Mouse (Mus musculus): Measurements from ENCODE around the gene Tnip3. TPM values are rescaled to one million over a fixed set of nuclear protein-coding genes. Genes with fewer than 3 reads are reported as not detected.

Gene Tnip3
- polyA plus RNA-seq (2016; fragmentation: Nextera tagmentation; extraction: Ambion mirVana): not detected in 2 replicates

GRCm38 (mm10) chr6:65525192-65525591 is at the start of gene Tnip3:
Tnip3 (plus strand) TSS chr6:65525313.
- Histone ChIP-seq H3K4me1 (no peaks in the 10 kb centered on the region), H3K27ac (no peak within 1 kb of the TSS), H3K4me3 (no peak within 1 kb of the TSS), H3K9ac (no peak within 1 kb of the TSS), H3K27me3 (no peaks in the 10 kb centered on the region), H3K4me2 (replicated peaks) (no peak within 1 kb of the TSS), H3K9me3 (no peaks in the 10 kb centered on the region), H3K36me3 (no peaks in the 10 kb centered on the region)
- ATAC-seq (ENCODE audit: insufficient number of reproducible peaks, insufficient read depth, low FRiP score, low TSS enrichment): no peak
- WGBS: 84% methylated on average over 5 of the region's 5 CpGs

- H3K36me3 ChIP-seq: no peaks in the 10 kb centered on the region
- no peak overlapping the region for H3K4me3 ChIP-seq
- no peak overlapping the region for H3K27ac ChIP-seq
- no peak overlapping the region for H3K9ac ChIP-seq
- H3K4me1 ChIP-seq: no peaks in the 10 kb centered on the region
- ATAC-seq (ENCODE audit: insufficient number of reproducible peaks, insufficient read depth, low FRiP score, low TSS enrichment): no peak
- H3K4me2 ChIP-seq (replicated peaks): no peak overlapping the region
- no peaks in the 10 kb centered on the region for H3K27me3 ChIP-seq
- no peaks in the 10 kb centered on the region for H3K9me3 ChIP-seq
These were observed 26.3 kb upstream of the Tnip3 start for GRCm38 (mm10) chr6:65498786-65499185.

GRCm38 (mm10) chr6:65510051-65510669 is 15.0 kb upstream of the Tnip3 start:
- H3K27me3 ChIP-seq: no peaks in the 10 kb centered on the region
- H3K9me3 ChIP-seq: no peaks in the 10 kb centered on the region
- H3K4me3 ChIP-seq: no peak overlapping the region
- H3K9ac ChIP-seq: no peak overlapping the region
- H3K4me2 ChIP-seq (replicated peaks): no peak overlapping the region
- ATAC-seq (ENCODE audit: insufficient number of reproducible peaks, insufficient read depth, low FRiP score, low TSS enrichment): no peak
- no peaks in the 10 kb centered on the region for H3K4me1 ChIP-seq
- H3K36me3 ChIP-seq: no peaks in the 10 kb centered on the region
- WGBS: 53% methylated on average over 4 of the region's 4 CpGs
- no peak overlapping the region for H3K27ac ChIP-seq

DNA sequence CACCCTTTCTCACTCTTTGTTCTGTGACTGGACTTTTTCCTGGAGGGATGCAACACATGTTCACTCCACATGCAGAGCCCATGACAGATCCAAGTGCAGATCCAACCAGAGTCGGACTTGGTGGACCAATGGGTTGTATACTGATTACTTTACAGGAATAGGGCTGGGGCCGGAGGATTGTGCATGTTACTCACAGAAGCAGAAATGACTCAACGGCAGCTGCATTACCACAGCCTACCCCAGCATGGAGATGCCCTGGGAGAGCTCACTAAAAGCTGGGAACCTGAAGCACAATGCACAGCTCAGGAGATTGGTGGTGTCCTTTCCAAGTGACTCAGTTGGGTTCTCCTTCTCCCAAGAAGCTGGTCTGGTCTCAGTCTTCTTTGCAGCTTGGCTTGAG is 11.3 kb upstream of the Tnip3 start:
- H3K9me3 ChIP-seq: no peaks in the 10 kb centered on the region
- 94% methylated on average over 3 of the region's 3 CpGs for WGBS
- H3K4me1 ChIP-seq: no peaks in the 10 kb centered on the region
- no peak overlapping the region for H3K4me3 ChIP-seq
- H3K27me3 ChIP-seq: no peaks in the 10 kb centered on the region
- H3K27ac ChIP-seq: no peak overlapping the region
- H3K9ac ChIP-seq: no peak overlapping the region
- ATAC-seq (ENCODE audit: insufficient number of reproducible peaks, insufficient read depth, low FRiP score, low TSS enrichment): no peak
- H3K36me3 ChIP-seq: no peaks in the 10 kb centered on the region
- H3K4me2 ChIP-seq (replicated peaks): no peak overlapping the region

DNA sequence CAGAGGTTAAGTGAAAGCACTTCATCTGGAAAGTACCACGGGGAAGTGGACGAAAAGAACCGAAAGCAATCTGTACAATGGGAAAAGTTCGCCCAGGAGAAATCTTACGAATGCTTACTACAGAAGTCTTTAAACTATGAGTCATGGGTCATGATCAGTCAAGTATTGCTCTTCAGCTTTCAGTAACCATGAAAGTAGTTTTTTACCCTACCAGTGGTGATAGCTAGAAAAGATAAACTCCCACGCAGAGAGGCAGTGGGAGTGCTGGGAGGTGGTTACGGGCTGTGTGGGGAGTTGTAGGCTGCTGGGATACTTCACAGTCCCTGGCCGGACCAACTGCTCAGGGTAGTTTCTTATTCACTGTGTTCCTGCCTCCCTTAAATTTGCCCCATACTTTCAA is 8.4 kb upstream of the Tnip3 start:
- H3K36me3 ChIP-seq: no peaks in the 10 kb centered on the region
- H3K4me3 ChIP-seq: no peak overlapping the region
- no peak overlapping the region for H3K9ac ChIP-seq
- 87% methylated on average over 8 of the region's 8 CpGs for WGBS
- no peaks in the 10 kb centered on the region for H3K27me3 ChIP-seq
- H3K27ac ChIP-seq: no peak overlapping the region
- no peaks in the 10 kb centered on the region for H3K4me1 ChIP-seq
- H3K4me2 ChIP-seq (replicated peaks): no peak overlapping the region
- no peaks in the 10 kb centered on the region for H3K9me3 ChIP-seq
- ATAC-seq (ENCODE audit: insufficient number of reproducible peaks, insufficient read depth, low FRiP score, low TSS enrichment): no peak

DNA sequence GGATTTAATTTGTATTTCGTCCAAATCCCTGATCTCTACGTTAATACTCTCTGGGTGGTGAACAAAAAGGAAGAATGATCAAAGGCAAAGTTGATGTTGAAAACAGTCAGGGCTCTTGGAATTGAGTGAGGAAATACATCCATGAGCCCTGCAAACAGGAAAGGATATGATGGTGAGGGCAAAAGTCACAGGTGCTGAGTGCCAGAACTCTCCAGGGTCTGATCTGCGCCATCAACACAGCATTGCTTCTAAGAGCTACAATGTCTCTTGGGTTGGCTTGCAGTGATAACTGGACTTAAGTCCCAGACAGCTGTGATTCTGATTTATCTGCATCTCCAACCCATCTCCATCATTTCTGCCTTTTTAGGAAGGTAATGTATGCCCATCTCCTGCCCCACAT is 4.3 kb upstream of the Tnip3 start:
- no peak overlapping the region for H3K4me3 ChIP-seq
- no peaks in the 10 kb centered on the region for H3K36me3 ChIP-seq
- no peaks in the 10 kb centered on the region for H3K27me3 ChIP-seq
- 68% methylated on average over 3 of the region's 3 CpGs for WGBS
- no peak overlapping the region for H3K4me2 ChIP-seq (replicated peaks)
- no peaks in the 10 kb centered on the region for H3K4me1 ChIP-seq
- H3K9me3 ChIP-seq: no peaks in the 10 kb centered on the region
- ATAC-seq (ENCODE audit: insufficient number of reproducible peaks, insufficient read depth, low FRiP score, low TSS enrichment): no peak
- H3K9ac ChIP-seq: no peak overlapping the region
- no peak overlapping the region for H3K27ac ChIP-seq

DNA sequence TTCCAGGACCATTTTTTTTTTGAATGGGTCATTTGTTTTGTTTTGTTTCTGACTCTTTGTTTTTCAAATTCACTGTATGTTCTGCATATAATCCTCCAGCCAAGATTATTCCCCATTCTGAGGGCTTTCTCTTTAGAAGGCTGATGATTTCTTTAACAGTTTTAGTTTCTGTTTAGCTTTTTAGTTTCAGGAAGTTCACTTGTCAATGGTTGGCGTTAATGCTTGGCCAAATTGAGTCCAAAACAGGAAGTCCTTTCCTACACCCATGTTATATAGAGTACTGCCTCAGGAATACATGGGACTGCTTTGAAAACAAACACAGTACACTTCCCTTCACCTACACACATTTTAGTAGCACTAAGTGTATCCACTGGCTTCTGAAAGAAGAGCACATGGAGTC is 2.8 kb downstream of the Tnip3 start:
- no peak overlapping the region for H3K9ac ChIP-seq
- H3K4me2 ChIP-seq (replicated peaks): no peak overlapping the region
- no peaks in the 10 kb centered on the region for H3K27me3 ChIP-seq
- H3K36me3 ChIP-seq: no peaks in the 10 kb centered on the region
- no peak for ATAC-seq (ENCODE audit: insufficient number of reproducible peaks, insufficient read depth, low FRiP score, low TSS enrichment)
- 63% methylated on average over 1 of the region's 1 CpGs for WGBS
- H3K4me1 ChIP-seq: no peaks in the 10 kb centered on the region
- H3K9me3 ChIP-seq: no peaks in the 10 kb centered on the region
- H3K27ac ChIP-seq: no peak overlapping the region
- no peak overlapping the region for H3K4me3 ChIP-seq

DNA sequence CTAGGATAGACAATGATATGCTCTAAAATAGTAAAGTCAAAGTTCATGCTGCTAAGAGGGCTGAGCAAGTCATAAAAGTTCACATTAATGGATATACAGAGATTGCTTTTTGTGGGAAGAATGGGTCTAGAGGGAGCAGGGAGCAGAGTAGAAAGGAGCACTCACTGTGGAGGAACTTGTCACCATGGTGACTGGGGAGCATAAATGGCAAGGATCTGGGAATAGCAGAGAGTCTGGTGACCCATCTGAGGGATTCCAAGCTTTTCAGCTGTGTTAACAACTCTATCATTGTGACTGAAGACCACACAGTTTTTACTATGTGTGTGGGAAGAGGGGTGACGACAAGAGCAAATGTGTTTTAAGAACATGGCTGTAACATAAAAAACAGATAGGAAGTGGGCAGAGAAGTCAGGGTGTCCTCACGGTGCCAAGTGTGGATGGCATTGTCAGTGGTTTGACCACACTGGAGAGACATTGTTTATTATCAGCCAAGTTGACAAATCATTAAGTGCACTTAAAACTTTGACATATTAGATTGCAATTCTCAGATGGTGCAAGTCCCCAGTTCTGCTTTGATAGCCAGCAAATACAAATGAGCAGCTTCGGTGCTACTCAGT is 6.2 kb downstream of the Tnip3 start:
- no peak overlapping the region for H3K27ac ChIP-seq
- H3K4me3 ChIP-seq: no peak overlapping the region
- no peaks in the 10 kb centered on the region for H3K27me3 ChIP-seq
- no peaks in the 10 kb centered on the region for H3K9me3 ChIP-seq
- no peak for ATAC-seq (ENCODE audit: insufficient number of reproducible peaks, insufficient read depth, low FRiP score, low TSS enrichment)
- no peaks in the 10 kb centered on the region for H3K36me3 ChIP-seq
- no peak overlapping the region for H3K9ac ChIP-seq
- H3K4me2 ChIP-seq (replicated peaks): no peak overlapping the region
- no peaks in the 10 kb centered on the region for H3K4me1 ChIP-seq
- 70% methylated on average over 3 of the region's 3 CpGs for WGBS

- Histone ChIP-seq H3K9ac (no peak overlapping the region), H3K27me3 (no peaks in the 10 kb centered on the region), H3K9me3 (no peaks in the 10 kb centered on the region), H3K27ac (no peak overlapping the region), H3K4me2 (replicated peaks) (no peak overlapping the region), H3K4me3 (no peak overlapping the region), H3K36me3 (no peaks in the 10 kb centered on the region), H3K4me1 (no peaks in the 10 kb centered on the region)
- no peak for ATAC-seq (ENCODE audit: insufficient number of reproducible peaks, insufficient read depth, low FRiP score, low TSS enrichment)
- 91% methylated on average over 1 of the region's 1 CpGs for WGBS
These were observed 8.6 kb downstream of the Tnip3 start for GRCm38 (mm10) chr6:65533687-65534086.

- Histone ChIP-seq H3K4me1 (no peaks in the 10 kb centered on the region), H3K36me3 (no peaks in the 10 kb centered on the region), H3K27me3 (no peaks in the 10 kb centered on the region), H3K9me3 (no peaks in the 10 kb centered on the region), H3K4me3 (no peak overlapping the region), H3K4me2 (replicated peaks) (no peak overlapping the region), H3K27ac (no peak overlapping the region), H3K9ac (no peak overlapping the region)
- ATAC-seq (ENCODE audit: insufficient number of reproducible peaks, insufficient read depth, low FRiP score, low TSS enrichment): no peak
- 43% methylated on average over 5 of the region's 5 CpGs for WGBS
These were observed 12.3 kb downstream of the Tnip3 start for GRCm38 (mm10) chr6:65537327-65537884.

DNA sequence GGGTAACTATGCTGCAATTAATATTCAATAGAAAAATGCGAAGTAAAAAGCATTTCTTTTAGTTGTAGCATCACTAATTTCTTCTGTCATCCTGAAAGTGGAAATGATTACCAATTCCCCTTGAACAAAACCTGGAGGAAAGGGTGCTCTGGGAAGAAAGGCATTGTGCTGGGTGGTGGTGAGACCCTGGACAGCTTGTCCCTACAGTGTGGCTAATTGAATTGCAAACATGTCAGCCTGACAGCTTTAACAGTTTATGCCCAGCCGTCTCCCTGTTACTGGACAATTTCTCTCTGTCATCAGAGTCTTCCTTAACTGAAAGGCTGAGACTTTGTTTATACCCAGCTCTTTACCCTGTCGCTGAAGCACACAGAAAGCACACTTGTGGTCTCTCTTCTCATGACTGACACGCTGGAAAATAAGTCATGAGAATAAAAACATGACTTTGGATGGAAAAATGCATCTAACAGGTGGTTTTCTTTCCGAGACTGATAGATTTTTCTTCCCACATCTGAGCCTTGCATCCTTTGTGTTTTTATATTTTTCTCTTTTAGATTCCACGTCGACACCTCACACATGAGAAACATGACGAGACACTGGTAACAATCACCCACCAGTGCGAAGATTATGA is 13.0 kb downstream of the Tnip3 start:
- no peak overlapping the region for H3K27ac ChIP-seq
- H3K9me3 ChIP-seq: no peaks in the 10 kb centered on the region
- H3K4me3 ChIP-seq: no peak overlapping the region
- no peak overlapping the region for H3K4me2 ChIP-seq (replicated peaks)
- no peaks in the 10 kb centered on the region for H3K36me3 ChIP-seq
- 0 out of 2 replicates have a peak, but pooled peaks cover 2% of the 10 kb centered on the region for H3K4me1 ChIP-seq
- ATAC-seq (ENCODE audit: insufficient number of reproducible peaks, insufficient read depth, low FRiP score, low TSS enrichment): no peak
- H3K9ac ChIP-seq: no peak overlapping the region
- WGBS: 62% methylated on average over 9 of the region's 9 CpGs
- H3K27me3 ChIP-seq: no peaks in the 10 kb centered on the region

DNA sequence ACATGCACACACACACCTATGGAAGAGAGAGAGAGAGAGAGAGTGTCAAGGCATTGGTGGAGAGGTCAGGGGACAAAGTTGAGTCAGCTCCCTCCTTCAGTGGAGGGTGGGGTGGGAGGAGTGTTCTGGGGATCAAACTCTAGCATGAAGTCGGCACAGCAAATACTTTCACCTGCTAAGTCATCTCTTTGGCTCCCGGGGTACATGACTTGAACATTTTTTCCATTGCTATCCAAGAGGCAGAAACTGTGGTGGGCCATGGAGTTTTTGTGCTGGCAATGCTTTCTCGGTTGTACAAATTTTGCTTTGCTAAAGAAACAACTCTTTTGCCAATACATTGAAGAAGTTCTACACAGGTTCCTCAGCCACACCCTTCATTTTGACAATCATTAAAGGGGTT is 13.8 kb downstream of the Tnip3 start:
- no peak for ATAC-seq (ENCODE audit: insufficient number of reproducible peaks, insufficient read depth, low FRiP score, low TSS enrichment)
- H3K4me3 ChIP-seq: no peak overlapping the region
- no peaks in the 10 kb centered on the region for H3K9me3 ChIP-seq
- H3K4me2 ChIP-seq (replicated peaks): no peak overlapping the region
- 85% methylated on average over 3 of the region's 3 CpGs for WGBS
- H3K4me1 ChIP-seq: 0 out of 2 replicates have a peak, but pooled peaks cover 2% of the 10 kb centered on the region
- no peak overlapping the region for H3K27ac ChIP-seq
- H3K27me3 ChIP-seq: no peaks in the 10 kb centered on the region
- H3K36me3 ChIP-seq: no peaks in the 10 kb centered on the region
- H3K9ac ChIP-seq: no peak overlapping the region

Measured in embryonic facial prominence, embryonic 12.5 days (tissue).